Mouse (Mus musculus) ES-Bruce4 (cell line): ENCODE measurements at regions not wholly inside any gene's neighbourhood (a gene's known extent, or its start where the extent isn't known, plus 50 kb on each side); places are given as distances from the start of the nearest gene placed in this dataset.
A peak's percentile ranks its signal among the peaks of the same experiment; 100 is the strongest.

Source experiments
- H3K27ac ChIP-seq: 2 replicates; pipeline ENCODE4 v1.5.1; 2012; ENCODE audit warnings: low read length, inconsistent platforms; ENCODE audit not compliant: insufficient read depth
- H3K27me3 ChIP-seq: 2 replicates; pipeline ENCODE4 v1.6.1; 2012; ENCODE audit warnings: mild to moderate bottlenecking, low read length, inconsistent platforms; ENCODE audit not compliant: control insufficient read depth, poor library complexity, insufficient read depth, severe bottlenecking
- H3K36me3 ChIP-seq: 2 replicates; pipeline ENCODE4 v1.6.1; 2012; ENCODE audit warnings: inconsistent platforms, mild to moderate bottlenecking, low read length, moderate library complexity; ENCODE audit not compliant: control insufficient read depth, poor library complexity, insufficient read depth, severe bottlenecking
- H3K4me1 ChIP-seq: one replicate; pipeline ENCODE4 v1.8.1; 2011; ENCODE audit warnings: low read length; ENCODE audit not compliant: control insufficient read depth, insufficient read depth
- H3K4me3 ChIP-seq: 2 replicates; pipeline ENCODE4 v1.5.1; 2011; ENCODE audit warnings: low read depth, mild to moderate bottlenecking, low read length
- H3K9ac ChIP-seq: 2 replicates; pipeline ENCODE4 v1.6.1; 2012; ENCODE audit warnings: low read depth, mild to moderate bottlenecking, inconsistent platforms; ENCODE audit not compliant: poor library complexity, severe bottlenecking
- H3K9me3 ChIP-seq: replicated peaks from 2 replicates; pipeline ENCODE4 v1.6.1; 2012; ENCODE audit warnings: mild to moderate bottlenecking, low read length, inconsistent platforms; ENCODE audit not compliant: control insufficient read depth, poor library complexity, insufficient read depth, severe bottlenecking
- CTCF ChIP-seq: IDR thresholded peaks from one replicate; pipeline ENCODE4 v1.8.1; 2011; ENCODE audit warnings: low read depth, low read length
- EP300 ChIP-seq: IDR thresholded peaks from 2 replicates; pipeline ENCODE4 v1.6.1; 2011; ENCODE audit warnings: low read depth, low read length; ENCODE audit not compliant: insufficient read depth
- POLR2A ChIP-seq: IDR thresholded peaks from one replicate; pipeline ENCODE4 v1.8.1; 2011; ENCODE audit warnings: low read length; ENCODE audit not compliant: insufficient read depth

DNA sequence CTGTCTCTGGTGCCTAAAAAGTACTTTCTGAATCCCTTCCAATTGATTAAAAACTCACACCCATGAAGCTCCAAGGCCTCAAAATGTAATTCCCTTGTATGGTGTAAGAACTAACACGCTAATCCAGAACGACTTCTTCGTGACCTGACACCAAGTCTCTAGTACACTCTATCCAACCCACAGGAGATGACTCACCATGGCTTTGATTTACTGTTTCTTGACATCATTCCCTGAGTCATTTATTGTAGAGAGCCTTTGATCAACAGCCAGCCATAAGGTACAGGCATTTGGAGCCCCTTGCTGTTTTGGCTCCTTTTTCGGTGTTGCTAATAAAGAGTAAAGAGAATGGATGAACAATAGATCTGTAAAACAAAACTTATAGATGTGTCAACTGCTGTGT lies 159.7 kb upstream of the Npy2r start:
- H3K9me3 ChIP-seq, result no peaks in the 10 kb centered on the region
- H3K27me3 ChIP-seq, result no peaks in the 10 kb centered on the region
- no peak overlapping the region for H3K27ac ChIP-seq
- H3K4me1 ChIP-seq, result no peaks in the 10 kb centered on the region
- no peaks in the 10 kb centered on the region for H3K36me3 ChIP-seq
- TF ChIP-seq CTCF, result no peak
- TF ChIP-seq EP300, result no peak
- TF ChIP-seq POLR2A, result no peak
- no peak overlapping the region for H3K4me3 ChIP-seq
- H3K9ac ChIP-seq, result no peak overlapping the region

GRCm38 (mm10) chr3:82692131-82692530 lies 144.2 kb upstream of the Npy2r start:
- Histone ChIP-seq H3K9me3 (no peaks in the 10 kb centered on the region), H3K4me3 (no peak overlapping the region), H3K4me1 (no peaks in the 10 kb centered on the region), H3K27me3 (no peaks in the 10 kb centered on the region), H3K36me3 (no peaks in the 10 kb centered on the region), H3K27ac (no peak overlapping the region), H3K9ac (no peak overlapping the region)
- TF ChIP-seq CTCF (peak; percentile 4), EP300 (no peak), POLR2A (no peak)

GRCm38 (mm10) chr3:82656159-82656874 lies 108.4 kb upstream of the Npy2r start:
- Histone ChIP-seq H3K9ac (no peak overlapping the region), H3K9me3 (no peaks in the 10 kb centered on the region), H3K27me3 (no peaks in the 10 kb centered on the region), H3K27ac (no peak overlapping the region), H3K36me3 (no peaks in the 10 kb centered on the region), H3K4me1 (no peaks in the 10 kb centered on the region), H3K4me3 (no peak overlapping the region)
- TF ChIP-seq CTCF, result no peak
- TF ChIP-seq POLR2A, result no peak
- TF ChIP-seq EP300, result no peak

DNA sequence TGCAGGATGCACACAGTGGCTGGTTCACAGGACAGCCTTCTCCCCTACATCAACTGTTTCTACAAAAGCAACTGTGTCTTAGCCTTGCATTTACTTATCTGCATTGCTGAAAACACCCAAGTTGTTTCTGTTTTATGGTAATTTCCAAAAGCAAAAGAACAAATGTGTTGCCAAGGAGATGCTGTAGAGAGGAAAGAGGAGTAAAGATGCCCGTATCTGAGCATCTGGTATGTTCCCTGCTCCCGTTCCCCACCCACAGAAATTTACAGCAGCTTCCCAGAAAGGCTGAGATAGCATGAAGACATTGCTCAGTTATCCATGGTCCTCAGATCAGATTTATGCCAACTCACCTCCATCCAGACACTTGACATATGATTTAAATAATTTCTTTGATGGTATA lies 104.5 kb upstream of the Npy2r start:
- no peaks in the 10 kb centered on the region; the same call in 1 of the 2 replicates for H3K9me3 ChIP-seq
- no peak overlapping the region for H3K9ac ChIP-seq
- H3K4me3 ChIP-seq, result no peak overlapping the region
- TF ChIP-seq EP300 (no peak), POLR2A (no peak), CTCF (no peak)
- H3K4me1 ChIP-seq, result no peaks in the 10 kb centered on the region
- H3K36me3 ChIP-seq, result no peaks in the 10 kb centered on the region
- H3K27me3 ChIP-seq, result no peaks in the 10 kb centered on the region
- no peak overlapping the region for H3K27ac ChIP-seq

DNA sequence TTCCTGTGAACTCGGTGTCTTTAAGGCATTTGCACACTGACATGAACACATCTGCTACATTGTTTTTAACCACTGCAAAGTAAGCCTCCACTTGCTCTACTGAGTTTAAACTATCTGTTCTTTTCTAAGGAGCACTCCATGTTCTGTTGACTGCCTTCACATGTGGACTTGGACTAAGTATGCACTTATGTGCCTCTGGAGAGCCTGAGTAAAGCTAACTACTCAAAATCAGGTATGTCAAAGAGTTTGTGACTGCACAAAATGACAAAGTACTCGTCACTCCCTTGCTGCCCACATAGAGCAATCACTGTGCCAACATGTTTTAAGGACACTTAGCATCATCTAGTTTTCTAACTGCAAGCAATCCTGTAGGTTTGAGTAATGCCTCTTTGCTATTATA lies 92.2 kb upstream of the Npy2r start:
- no peak overlapping the region for H3K27ac ChIP-seq
- H3K27me3 ChIP-seq, result no peaks in the 10 kb centered on the region
- no peaks in the 10 kb centered on the region for H3K9me3 ChIP-seq
- TF ChIP-seq EP300 (no peak), POLR2A (no peak), CTCF (no peak)
- H3K36me3 ChIP-seq, result no peaks in the 10 kb centered on the region
- no peaks in the 10 kb centered on the region for H3K4me1 ChIP-seq
- H3K9ac ChIP-seq, result no peak overlapping the region
- H3K4me3 ChIP-seq, result no peak overlapping the region

DNA sequence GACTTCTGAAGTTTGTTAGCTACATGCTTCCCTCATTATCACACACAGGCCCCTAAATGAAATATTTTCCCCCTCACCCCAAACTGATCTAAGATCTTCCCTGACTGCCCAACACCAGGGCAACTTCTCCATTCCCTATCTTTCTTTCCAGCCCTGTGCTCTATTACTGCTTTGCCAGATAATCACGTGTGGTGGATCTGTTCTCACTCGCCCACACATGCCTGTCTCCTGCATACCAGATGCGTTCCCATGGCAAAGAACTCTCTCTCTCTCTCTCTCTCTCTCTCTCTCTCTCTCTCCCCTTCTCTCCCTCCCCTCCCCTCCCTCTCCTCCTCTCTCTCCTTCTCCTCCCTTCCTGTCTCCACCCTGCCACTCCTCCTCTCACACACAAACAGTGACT lies 88.8 kb upstream of the Npy2r start:
- Histone ChIP-seq H3K27ac (no peak overlapping the region), H3K36me3 (no peaks in the 10 kb centered on the region), H3K4me1 (no peaks in the 10 kb centered on the region), H3K9me3 (no peaks in the 10 kb centered on the region), H3K27me3 (no peaks in the 10 kb centered on the region), H3K9ac (no peak overlapping the region), H3K4me3 (no peak overlapping the region)
- TF ChIP-seq CTCF, result no peak
- no peak for TF ChIP-seq EP300
- no peak for TF ChIP-seq POLR2A
